Mouse (Mus musculus): ENCODE measurements around the gene Add3. TPM values are rescaled to one million over a fixed set of nuclear protein-coding genes. Genes with fewer than 3 reads are reported as not detected.
"Not testable (repeated sequence)": the region's sequence is repeated elsewhere in the genome, so short reads cannot be mapped to it uniquely, and the experiment has no call there.

Gene Add3
- total RNA-seq, 2 experiments from 2014 or later, result 17.0 to 29.5 TPM

- no peak overlapping the region for H3K4me3 ChIP-seq
- DNase-seq, result peak; percentile 13
- intact Hi-C loops (cut with DNase I), result loop anchor here (10.0 kb wide), 1 partner anchor 181 kb away; no protein-coding TSS in a partner anchor
- TF ChIP-seq CTCF (IDR thresholded peaks at IDR 0.05), result no peak
- H3K27ac ChIP-seq, result peak overlapping the region; percentile 16; the same call in 1 of the 2 replicates
Measured at GRCm38 (mm10) chr19:53215352-53215751, 75.1 kb downstream of the Add3 start.

GRCm38 (mm10) chr19:53216761-53217538 lies 76.7 kb downstream of the Add3 start:
- TF ChIP-seq CTCF (IDR thresholded peaks at IDR 0.05), result no peak
- intact Hi-C loops (cut with DNase I), result loop anchor here (10.0 kb wide), 1 partner anchor 182 kb away; no protein-coding TSS in a partner anchor
- peak; percentile 16 for DNase-seq
- Histone ChIP-seq H3K27ac (peak overlapping the region; percentile 85), H3K4me3 (peak overlapping the region; percentile 26; the same call in 1 of the 2 replicates)

GRCm38 (mm10) chr19:53217837-53218236 lies 77.6 kb downstream of the Add3 start:
- intact Hi-C loops (cut with DNase I), result loop anchor here (10.0 kb wide), 1 partner anchor 183 kb away; no protein-coding TSS in a partner anchor
- TF ChIP-seq CTCF (IDR thresholded peaks at IDR 0.05), result no peak
- DNase-seq, result peak; percentile 76
- Histone ChIP-seq H3K27ac (peak overlapping the region; percentile 85), H3K4me3 (peak overlapping the region; percentile 26; the same call in 1 of the 2 replicates)

- H3K4me3 ChIP-seq, result no peak overlapping the region
- DNase-seq, result no peak
- intact Hi-C loops (cut with DNase I), result loop anchor here (10.0 kb wide), 1 partner anchor 185 kb away; no protein-coding TSS in a partner anchor
- no peak for TF ChIP-seq CTCF (IDR thresholded peaks at IDR 0.05)
- H3K27ac ChIP-seq, result peak overlapping the region; percentile 85
Measured at GRCm38 (mm10) chr19:53219305-53219704, 79.1 kb downstream of the Add3 start.

DNA sequence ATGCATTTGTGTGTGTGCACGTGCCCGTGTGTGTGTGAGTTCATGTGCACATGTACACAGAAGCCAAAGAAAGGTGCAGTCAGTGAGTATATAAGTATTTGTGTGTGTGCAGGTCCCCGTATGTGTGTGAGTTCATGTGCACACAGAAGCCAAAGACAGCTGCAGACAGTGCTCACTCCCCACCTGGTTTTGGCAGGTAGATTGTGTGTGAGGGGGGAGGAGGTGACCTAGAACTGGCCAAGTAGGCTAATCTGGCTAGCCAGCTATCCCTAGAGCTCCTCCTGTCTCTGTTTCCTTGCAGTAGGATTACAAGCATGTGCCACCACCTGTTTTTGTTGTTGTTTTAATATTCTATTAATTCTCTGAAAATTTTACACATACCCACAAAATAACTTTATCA lies 80.9 kb downstream of the Add3 start:
- intact Hi-C loops (cut with DNase I), result loop anchor here (5.0 kb wide), 2 partner anchors 79 to 214 kb away; partner anchors contain the start of gene Add3
- Histone ChIP-seq H3K27ac (no peak overlapping the region), H3K4me3 (no peak overlapping the region)
- DNase-seq, result no peak
- no peak for TF ChIP-seq CTCF (IDR thresholded peaks at IDR 0.05)

- DNase-seq; intact Hi-C loops (cut with DNase I); H3K4me3 ChIP-seq: not testable (repeated sequence)
- H3K27ac ChIP-seq, result 0 out of 2 replicates have a peak overlapping the region, but pooled peaks have one; percentile 9
Measured at GRCm38 (mm10) chr19:53225249-53226070, 85.2 kb downstream of the Add3 start.

DNA sequence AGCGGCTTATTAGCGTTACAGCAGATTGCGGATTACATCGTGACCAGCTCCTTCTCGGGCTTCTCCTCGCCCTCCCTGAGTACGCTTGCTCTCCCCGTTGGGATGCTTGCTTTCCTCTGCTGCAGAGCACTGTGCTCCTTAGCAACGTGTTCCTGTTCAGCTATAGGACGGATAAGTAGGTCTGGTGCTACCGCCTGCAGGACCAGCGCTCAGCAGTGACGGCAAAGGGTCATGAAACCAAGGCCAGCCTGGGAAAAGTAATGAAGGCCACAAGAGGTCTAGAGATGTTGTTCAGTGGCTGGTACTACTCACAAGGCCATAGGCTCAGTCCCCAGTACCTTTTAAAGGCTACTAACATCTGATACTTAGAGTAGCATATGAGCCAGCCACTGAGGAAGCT lies 86.4 kb downstream of the Add3 start:
- intact Hi-C loops (cut with DNase I), result no loop called here
- H3K27ac ChIP-seq, result no peak overlapping the region
- TF ChIP-seq CTCF (IDR thresholded peaks at IDR 0.05), result no peak

GRCm38 (mm10) chr19:53228064-53228794 lies 88.0 kb downstream of the Add3 start:
- H3K27ac ChIP-seq, result no peak overlapping the region
- intact Hi-C loops (cut with DNase I), result no loop called here

More for the DNA sequence above, 86.4 kb downstream of the Add3 start:
- no peak for DNase-seq
- H3K4me3 ChIP-seq, result no peak overlapping the region

DNA sequence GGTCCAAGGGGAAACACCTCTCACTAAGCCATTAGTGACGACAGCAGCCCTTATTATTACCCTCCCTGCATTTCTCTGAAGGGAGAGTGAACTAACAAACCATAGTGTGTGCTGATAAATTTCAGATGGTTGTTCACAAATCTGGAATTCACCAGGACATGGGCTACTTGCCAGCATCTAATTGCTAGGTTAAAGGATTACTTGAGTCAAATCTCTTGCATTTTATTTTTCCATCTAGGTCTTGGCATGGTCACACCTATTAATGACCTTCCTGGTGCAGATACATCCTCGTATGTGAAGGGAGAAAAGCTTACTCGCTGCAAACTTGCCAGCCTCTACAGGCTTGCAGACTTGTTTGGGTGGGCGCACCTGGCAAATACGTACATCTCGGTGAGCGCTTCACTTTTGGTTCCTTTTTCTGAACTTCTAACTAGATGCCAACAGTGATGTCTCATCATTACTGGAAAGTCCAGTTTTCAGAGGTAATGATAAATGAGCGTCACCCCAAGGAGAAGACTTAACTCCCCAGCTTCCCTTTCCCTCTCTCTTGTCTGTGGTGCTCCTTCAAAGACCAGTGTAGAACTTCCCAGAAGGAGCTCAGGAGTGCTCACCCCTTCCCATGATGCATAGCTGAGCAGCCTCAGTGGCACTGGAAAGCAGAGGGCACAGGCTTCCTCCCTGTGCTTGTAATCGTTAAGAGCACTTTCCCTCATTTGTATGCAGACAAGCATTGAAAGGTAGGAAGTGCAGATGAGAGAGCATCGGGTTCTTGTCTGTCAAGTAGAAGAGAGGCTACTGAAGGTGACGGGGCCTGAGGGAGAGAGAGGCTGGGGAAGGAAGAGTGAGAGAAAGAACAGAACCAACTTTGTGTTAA lies 90.9 kb downstream of the Add3 start:
- intact Hi-C loops (cut with DNase I), result no loop called here
- H3K4me3 ChIP-seq, result no peak overlapping the region
- no peak overlapping the region for H3K27ac ChIP-seq
- TF ChIP-seq CTCF (IDR thresholded peaks at IDR 0.05), result no peak
- DNase-seq, result no peak

More at GRCm38 (mm10) chr19:53228064-53228794, 88.0 kb downstream of the Add3 start:
- DNase-seq, result no peak
- no peak for TF ChIP-seq CTCF (IDR thresholded peaks at IDR 0.05)
- no peak overlapping the region for H3K4me3 ChIP-seq

- no peak for TF ChIP-seq CTCF (IDR thresholded peaks at IDR 0.05)
- DNase-seq, result no peak
- no peak overlapping the region for H3K27ac ChIP-seq
- intact Hi-C loops (cut with DNase I), result no loop called here
- H3K4me3 ChIP-seq, result no peak overlapping the region
Measured at GRCm38 (mm10) chr19:53233586-53233985, 93.3 kb downstream of the Add3 start.

DNA sequence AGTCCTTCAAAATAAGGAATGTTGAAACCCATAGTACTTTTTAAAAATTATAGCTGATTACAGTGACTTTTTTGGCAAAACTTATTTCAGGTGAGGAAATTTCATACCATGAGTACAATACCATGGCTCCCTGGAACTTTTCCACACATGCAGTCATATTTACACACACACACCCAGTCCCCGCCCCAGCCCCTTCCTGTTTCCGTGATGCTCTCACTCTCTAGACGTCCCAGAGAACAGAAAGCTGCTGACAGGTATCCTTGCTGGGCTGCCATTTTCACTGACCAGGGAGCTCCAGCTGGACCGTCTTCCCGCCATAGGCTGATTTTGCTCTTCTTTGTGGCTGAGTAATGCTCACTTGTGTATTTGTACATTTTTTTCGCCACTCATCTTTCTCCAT lies 101.6 kb downstream of the Add3 start:
- Histone ChIP-seq H3K4me3 (no peak overlapping the region), H3K27ac (no peak overlapping the region)
- TF ChIP-seq CTCF (IDR thresholded peaks at IDR 0.05), result no peak
- intact Hi-C loops (cut with DNase I), result loop anchor here (10.0 kb wide), 1 partner anchor 353 kb away; no protein-coding TSS in a partner anchor
- DNase-seq, result no peak
